Mouse (Mus musculus): ENCODE results near the gene Cdc14a.

The Cdc14a gene

GRCm38 (mm10) chr3:116329023-116329762 lies 94.6 kb downstream of the Cdc14a start:
- no peak for DNase-seq (ENCODE audit: low read depth, low spot score)

- DNase-seq (ENCODE audit: low read depth, low spot score): no peak
These were observed 96.2 kb downstream of the Cdc14a start for GRCm38 (mm10) chr3:116327616-116328004.

GRCm38 (mm10) chr3:116327001-116327615 lies 96.7 kb downstream of the Cdc14a start:
- DNase-seq (ENCODE audit: low read depth, low spot score): peak; percentile 64

GRCm38 (mm10) chr3:116325501-116325900 lies 98.3 kb downstream of the Cdc14a start:
- DNase-seq (ENCODE audit: low read depth, low spot score): no peak

GRCm38 (mm10) chr3:116319696-116320095 lies 104.1 kb downstream of the Cdc14a start:
- no peak for DNase-seq (ENCODE audit: low read depth, low spot score)

- no peak for DNase-seq (ENCODE audit: low read depth, low spot score)
These were observed 112.0 kb downstream of the Cdc14a start for GRCm38 (mm10) chr3:116311838-116312237.

GRCm38 (mm10) chr3:116311173-116311572 lies 112.7 kb downstream of the Cdc14a start:
- no peak for DNase-seq (ENCODE audit: low read depth, low spot score)

- DNase-seq (ENCODE audit: low read depth, low spot score): no peak
These were observed 113.2 kb downstream of the Cdc14a start for GRCm38 (mm10) chr3:116310672-116311071.

GRCm38 (mm10) chr3:116310033-116310432 lies 113.8 kb downstream of the Cdc14a start:
- DNase-seq (ENCODE audit: low read depth, low spot score): no peak

GRCm38 (mm10) chr3:116304800-116305753 lies 118.8 kb downstream of the Cdc14a start:
- DNase-seq (ENCODE audit: low read depth, low spot score): no peak

GRCm38 (mm10) chr3:116302581-116302980 lies 121.3 kb downstream of the Cdc14a start:
- no peak for DNase-seq (ENCODE audit: low read depth, low spot score)

- DNase-seq (ENCODE audit: low read depth, low spot score): no peak
These were observed 122.1 kb downstream of the Cdc14a start for GRCm38 (mm10) chr3:116301754-116302153.

- DNase-seq (ENCODE audit: low read depth, low spot score): no peak
These were observed 125.1 kb downstream of the Cdc14a start for GRCm38 (mm10) chr3:116298727-116299126.

- no peak for DNase-seq (ENCODE audit: low read depth, low spot score)
These were observed 125.8 kb downstream of the Cdc14a start for GRCm38 (mm10) chr3:116298003-116298402.

GRCm38 (mm10) chr3:116297170-116297569 lies 126.7 kb downstream of the Cdc14a start:
- DNase-seq (ENCODE audit: low read depth, low spot score): no peak

- DNase-seq (ENCODE audit: low read depth, low spot score): no peak
These were observed 133.6 kb downstream of the Cdc14a start for GRCm38 (mm10) chr3:116290041-116290815.

- no peak for DNase-seq (ENCODE audit: low read depth, low spot score)
These were observed 135.0 kb downstream of the Cdc14a start for GRCm38 (mm10) chr3:116288833-116289232.

GRCm38 (mm10) chr3:116284735-116285134 lies 139.1 kb downstream of the Cdc14a start:
- DNase-seq (ENCODE audit: low read depth, low spot score): no peak

- no peak for DNase-seq (ENCODE audit: low read depth, low spot score)
These were observed 139.8 kb downstream of the Cdc14a start for GRCm38 (mm10) chr3:116283996-116284395.

GRCm38 (mm10) chr3:116281663-116282062 lies 142.2 kb downstream of the Cdc14a start:
- no peak for DNase-seq (ENCODE audit: low read depth, low spot score)

- DNase-seq (ENCODE audit: low read depth, low spot score): no peak
These were observed 146.7 kb downstream of the Cdc14a start for GRCm38 (mm10) chr3:116277146-116277545.
